Mouse (Mus musculus) lung, embryonic 15.5 days (tissue): ENCODE measurements around the gene Pam. TPM values are rescaled to one million over a fixed set of nuclear protein-coding genes. Genes with fewer than 3 reads are reported as not detected.

Experiments
- ATAC-seq: fragments of 200-750 bp; cut with Nextera tagmentation; 2 replicates; pipeline ENCODE4 v1.8.0; 2017; ENCODE audit warnings: moderate number of reproducible peaks, borderline replicate concordance; ENCODE audit not compliant: low FRiP score, low TSS enrichment; ENCODE audit errors: extremely low read depth
- H3K27ac ChIP-seq: fragments of 300-500 bp; sonication (generic); 2 replicates; pipeline ENCODE4 v1.5.1; 2015; ENCODE audit warnings: moderate library complexity, mild to moderate bottlenecking, inconsistent platforms
- H3K27me3 ChIP-seq: fragments of 300-500 bp; sonication (generic); 2 replicates; pipeline ENCODE4 v1.6.1; 2015; ENCODE audit warnings: inconsistent platforms
- H3K36me3 ChIP-seq: fragments of 300-500 bp; sonication (generic); 2 replicates; pipeline ENCODE4 v1.6.1; 2015; ENCODE audit warnings: inconsistent platforms
- H3K4me1 ChIP-seq: fragments of 300-500 bp; sonication (generic); 2 replicates; pipeline ENCODE4 v1.6.1; 2015; ENCODE audit warnings: inconsistent platforms
- H3K4me2 ChIP-seq: fragments of 300-500 bp; sonication (generic); 2 replicates; pipeline ENCODE4 v1.6.1; 2015; ENCODE audit warnings: inconsistent platforms, mild to moderate bottlenecking, moderate library complexity
- H3K4me3 ChIP-seq: fragments of 300-500 bp; sonication (generic); 2 replicates; pipeline ENCODE4 v1.5.1; 2015; ENCODE audit warnings: mild to moderate bottlenecking, inconsistent platforms
- H3K9ac ChIP-seq: fragments of 300-500 bp; sonication (generic); 2 replicates; pipeline ENCODE4 v1.6.1; 2015; ENCODE audit warnings: inconsistent platforms
- H3K9me3 ChIP-seq: fragments of 300-500 bp; sonication (generic); 2 replicates; pipeline ENCODE4 v1.6.1; 2016; ENCODE audit warnings: inconsistent platforms
- WGBS: fragments of 180-500 bp; shearing (Covaris S2); methylation state at CpG from one replicate; pipeline ENCODE4 v1.1.7; 2015; 5-methylcytosine and 5-hydroxymethylcytosine counted together
- polyA plus RNA-seq: library from polyadenylated mRNA; unstranded; fragments of >200 nt; fragmentation: Nextera tagmentation; extraction: Ambion mirVana; gene quantifications from 2 replicates; pipeline ENCODE4 v1.2.1, GENCODE M21; 2015

Gene Pam
- polyA plus RNA-seq, 1 experiment from 2014 or later, result 52.7 TPM

DNA sequence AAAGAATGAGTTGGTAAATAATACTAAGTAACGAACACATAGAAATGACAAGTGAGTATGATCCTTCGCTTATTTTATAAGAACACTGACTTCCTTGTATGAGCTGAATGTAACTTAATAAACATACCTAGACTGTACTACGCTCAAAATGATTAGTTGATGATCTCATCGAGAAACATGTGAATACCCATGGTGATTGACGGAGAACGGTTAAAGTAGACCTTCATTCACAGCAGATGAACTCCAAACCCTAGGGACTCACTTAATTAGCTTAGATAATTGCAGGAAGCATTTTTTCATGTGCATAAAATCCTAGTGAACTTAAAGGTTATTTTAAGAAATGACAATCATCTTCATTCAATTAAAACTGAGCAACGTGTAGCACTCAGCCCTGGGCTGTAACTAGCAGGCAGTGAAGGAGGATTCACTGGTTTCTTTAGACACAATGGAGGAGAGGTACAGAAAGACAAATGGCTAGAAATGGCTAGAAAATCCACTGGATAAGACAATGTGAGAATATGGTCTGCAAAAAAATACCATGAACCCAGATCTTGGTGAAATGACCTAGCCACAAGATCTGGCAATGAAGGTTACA, 194.8 kb downstream of the Pam start:
- H3K4me1 ChIP-seq, result no peaks in the 10 kb centered on the region
- no peak overlapping the region for H3K27ac ChIP-seq
- H3K4me3 ChIP-seq, result no peak overlapping the region
- H3K36me3 ChIP-seq, result no peaks in the 10 kb centered on the region
- H3K9me3 ChIP-seq, result no peaks in the 10 kb centered on the region
- H3K27me3 ChIP-seq, result no peaks in the 10 kb centered on the region
- H3K9ac ChIP-seq, result no peak overlapping the region
- H3K4me2 ChIP-seq, result no peak overlapping the region
- no peak for ATAC-seq
- WGBS, result 80% methylated on average over 7 of the region's 7 CpGs

DNA sequence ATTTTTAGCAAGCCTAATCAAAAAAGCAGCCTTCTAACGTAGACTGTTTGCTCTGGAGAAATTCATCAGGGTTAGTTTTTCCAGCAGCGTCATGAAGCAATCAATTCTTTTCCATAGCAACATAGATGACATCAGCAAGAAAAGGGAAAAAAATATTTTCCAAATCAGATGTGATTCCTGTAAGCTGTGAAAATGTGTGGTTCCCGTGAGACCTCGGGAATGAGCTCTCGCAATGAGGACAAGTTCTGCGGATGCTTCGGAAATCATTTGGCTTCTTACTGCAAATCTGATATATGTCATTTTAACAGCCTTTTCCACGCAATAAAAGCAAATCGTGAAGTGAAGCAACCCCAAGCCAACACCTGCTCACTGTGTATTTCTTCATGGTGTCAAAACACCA, 207.9 kb downstream of the Pam start:
- Histone ChIP-seq H3K9me3 (no peaks in the 10 kb centered on the region), H3K4me3 (no peak overlapping the region), H3K9ac (no peak overlapping the region), H3K27me3 (no peaks in the 10 kb centered on the region), H3K27ac (no peak overlapping the region), H3K4me2 (no peak overlapping the region), H3K4me1 (no peaks in the 10 kb centered on the region), H3K36me3 (no peaks in the 10 kb centered on the region)
- ATAC-seq, result no peak
- 81% methylated on average over 9 of the region's 9 CpGs for WGBS

DNA sequence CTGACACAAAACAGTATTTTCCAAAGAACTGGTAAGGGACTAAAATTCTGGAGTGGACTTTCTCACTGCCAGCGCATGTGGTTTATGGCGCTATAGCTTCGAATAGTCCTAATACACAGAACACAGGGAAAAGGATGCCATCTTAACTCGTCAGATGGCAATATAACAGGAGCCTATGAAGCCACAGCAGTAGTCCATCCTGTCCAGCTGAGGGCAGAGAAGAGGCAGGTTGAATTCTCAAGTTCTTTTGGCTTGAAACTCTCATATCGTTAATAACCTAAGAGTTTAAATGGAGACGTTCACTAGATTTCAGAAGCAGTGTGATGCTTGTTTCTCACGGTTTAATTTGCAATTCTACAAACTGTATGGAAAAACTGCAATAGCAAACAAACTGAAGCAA, 211.9 kb downstream of the Pam start:
- H3K4me1 ChIP-seq, result no peaks in the 10 kb centered on the region
- no peak overlapping the region for H3K27ac ChIP-seq
- WGBS, result 80% methylated on average over 7 of the region's 7 CpGs
- H3K27me3 ChIP-seq, result no peaks in the 10 kb centered on the region
- no peaks in the 10 kb centered on the region for H3K36me3 ChIP-seq
- no peak overlapping the region for H3K4me3 ChIP-seq
- ATAC-seq, result no peak
- no peak overlapping the region for H3K9ac ChIP-seq
- no peaks in the 10 kb centered on the region for H3K9me3 ChIP-seq
- H3K4me2 ChIP-seq, result no peak overlapping the region

DNA sequence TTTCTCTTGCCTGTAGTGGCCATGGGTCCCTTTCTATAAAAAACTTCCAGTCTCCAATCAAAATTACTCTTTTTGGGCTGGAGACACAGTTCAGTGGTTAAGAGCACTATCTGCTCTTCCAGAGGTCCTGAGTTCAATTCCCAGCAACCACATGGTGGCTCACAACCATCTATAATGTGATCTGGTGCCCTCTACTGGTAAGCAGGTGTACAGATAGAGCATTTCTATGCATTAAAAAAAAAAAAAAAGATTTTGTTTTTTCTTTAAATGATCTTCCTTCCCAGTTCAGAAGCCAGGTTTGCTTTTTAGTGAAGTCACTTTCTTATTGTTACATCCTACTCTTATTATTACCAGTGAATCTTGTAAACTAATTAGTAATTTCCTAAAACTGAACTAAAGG, 218.4 kb downstream of the Pam start:
- Histone ChIP-seq H3K27ac (no peak overlapping the region), H3K4me1 (no peaks in the 10 kb centered on the region), H3K27me3 (no peaks in the 10 kb centered on the region), H3K4me3 (no peak overlapping the region), H3K36me3 (no peaks in the 10 kb centered on the region), H3K4me2 (no peak overlapping the region), H3K9ac (no peak overlapping the region), H3K9me3 (no peaks in the 10 kb centered on the region)
- no peak for ATAC-seq

DNA sequence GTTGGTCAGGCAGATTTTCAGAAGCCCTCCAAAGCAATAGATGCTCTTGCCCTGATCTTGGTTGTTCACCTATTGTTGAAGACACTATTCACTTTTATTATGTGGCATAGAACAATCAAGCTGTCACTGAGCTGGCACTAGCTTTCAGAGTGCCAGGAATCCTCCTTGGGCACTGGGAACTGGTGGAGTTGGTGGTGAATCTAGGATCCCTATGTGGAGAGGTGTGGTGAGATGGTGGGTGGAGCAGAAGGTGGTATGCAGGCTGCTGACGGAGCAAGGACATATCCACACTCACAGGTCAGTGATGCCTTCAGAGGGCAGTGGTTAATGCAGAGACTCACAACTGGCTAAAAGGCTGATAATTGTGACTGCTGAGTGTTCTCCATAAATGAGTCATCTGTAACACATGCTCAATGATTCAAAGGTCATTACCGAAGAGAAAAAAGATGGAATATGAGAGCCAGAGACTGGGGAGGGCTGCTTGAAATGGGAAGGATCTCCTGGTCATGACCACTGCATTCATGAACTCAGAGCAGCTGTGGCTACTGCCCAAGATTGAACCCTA, 221.9 kb downstream of the Pam start:
- Histone ChIP-seq H3K9me3 (no peaks in the 10 kb centered on the region), H3K4me3 (no peak overlapping the region), H3K36me3 (no peaks in the 10 kb centered on the region), H3K4me2 (no peak overlapping the region), H3K9ac (no peak overlapping the region), H3K27ac (no peak overlapping the region), H3K4me1 (no peaks in the 10 kb centered on the region), H3K27me3 (no peaks in the 10 kb centered on the region)
- no peak for ATAC-seq
- WGBS, result 85% methylated on average over 2 of the region's 2 CpGs

DNA sequence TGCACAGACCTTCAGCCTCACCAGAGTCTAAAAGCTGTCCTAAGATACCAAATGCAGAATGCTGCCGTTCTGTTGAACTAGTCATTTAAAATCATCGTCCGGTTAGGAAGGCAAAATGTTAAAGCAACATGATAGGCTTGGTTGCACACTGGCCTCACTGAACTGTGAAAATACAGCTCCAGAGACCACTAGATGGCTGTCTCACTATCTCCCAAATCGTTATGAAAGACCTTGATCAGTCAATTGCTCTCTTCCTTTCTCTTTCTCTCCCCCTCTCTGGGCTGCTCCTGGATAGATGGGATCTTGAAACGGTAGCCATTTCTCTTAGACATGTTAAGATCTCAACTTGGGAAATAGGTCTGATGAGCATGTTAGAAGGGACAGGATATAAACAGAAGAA, 223.0 kb downstream of the Pam start:
- no peak overlapping the region for H3K4me2 ChIP-seq
- H3K4me3 ChIP-seq, result no peak overlapping the region
- ATAC-seq, result no peak
- H3K4me1 ChIP-seq, result no peaks in the 10 kb centered on the region
- no peaks in the 10 kb centered on the region for H3K9me3 ChIP-seq
- no peak overlapping the region for H3K9ac ChIP-seq
- WGBS, result 41% methylated on average over 5 of the region's 5 CpGs
- H3K27me3 ChIP-seq, result no peaks in the 10 kb centered on the region
- no peak overlapping the region for H3K27ac ChIP-seq
- H3K36me3 ChIP-seq, result no peaks in the 10 kb centered on the region

DNA sequence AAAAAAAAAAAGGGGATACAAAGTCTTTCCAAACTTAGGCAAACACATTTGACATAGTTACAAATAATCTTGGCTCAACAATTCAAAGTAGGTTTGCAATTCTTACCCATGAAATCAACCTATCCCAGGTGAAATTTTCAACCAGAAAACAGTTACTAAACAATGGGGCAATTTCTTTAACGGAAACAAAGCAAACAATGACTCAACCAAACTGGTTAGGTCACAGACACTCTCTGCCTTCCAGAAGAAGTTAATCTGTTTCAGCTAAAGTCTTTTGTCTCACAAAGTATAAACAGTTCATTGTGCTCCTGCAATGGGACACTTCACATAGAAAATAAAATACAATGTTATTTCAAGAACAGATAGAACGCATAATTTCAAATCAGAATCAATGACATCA, 223.4 kb downstream of the Pam start:
- no peak overlapping the region for H3K4me3 ChIP-seq
- H3K4me1 ChIP-seq, result no peaks in the 10 kb centered on the region
- H3K4me2 ChIP-seq, result no peak overlapping the region
- no peaks in the 10 kb centered on the region for H3K36me3 ChIP-seq
- no peak overlapping the region for H3K9ac ChIP-seq
- H3K9me3 ChIP-seq, result no peaks in the 10 kb centered on the region
- no peaks in the 10 kb centered on the region for H3K27me3 ChIP-seq
- no peak overlapping the region for H3K27ac ChIP-seq
- ATAC-seq, result no peak
- 56% methylated on average over 2 of the region's 2 CpGs for WGBS

DNA sequence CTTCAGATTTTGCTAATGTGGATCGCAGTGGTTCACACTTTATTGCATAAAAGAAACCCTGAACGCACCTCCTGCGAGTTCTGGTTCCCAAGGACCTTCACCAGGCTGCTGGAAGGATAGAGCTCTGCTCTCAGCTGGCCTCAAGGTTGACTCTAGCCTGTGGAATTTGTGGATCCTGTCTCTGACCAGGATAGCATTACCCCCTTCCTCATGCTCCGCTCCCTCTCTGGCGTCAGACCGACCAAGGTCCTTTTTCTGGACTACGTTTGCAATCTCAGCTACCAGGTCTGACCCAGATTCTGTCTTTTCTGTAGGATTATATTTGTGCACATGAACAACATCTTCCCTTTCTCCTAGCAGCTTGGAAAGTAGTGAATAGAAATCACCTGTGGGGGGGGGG, 231.3 kb downstream of the Pam start:
- WGBS, result 89% methylated on average over 7 of the region's 7 CpGs
- H3K27ac ChIP-seq, result no peak overlapping the region
- ATAC-seq, result no peak
- no peak overlapping the region for H3K4me3 ChIP-seq
- H3K4me2 ChIP-seq, result no peak overlapping the region
- no peak overlapping the region for H3K9ac ChIP-seq
- no peaks in the 10 kb centered on the region for H3K36me3 ChIP-seq
- H3K9me3 ChIP-seq, result no peaks in the 10 kb centered on the region
- no peaks in the 10 kb centered on the region for H3K4me1 ChIP-seq
- no peaks in the 10 kb centered on the region for H3K27me3 ChIP-seq

DNA sequence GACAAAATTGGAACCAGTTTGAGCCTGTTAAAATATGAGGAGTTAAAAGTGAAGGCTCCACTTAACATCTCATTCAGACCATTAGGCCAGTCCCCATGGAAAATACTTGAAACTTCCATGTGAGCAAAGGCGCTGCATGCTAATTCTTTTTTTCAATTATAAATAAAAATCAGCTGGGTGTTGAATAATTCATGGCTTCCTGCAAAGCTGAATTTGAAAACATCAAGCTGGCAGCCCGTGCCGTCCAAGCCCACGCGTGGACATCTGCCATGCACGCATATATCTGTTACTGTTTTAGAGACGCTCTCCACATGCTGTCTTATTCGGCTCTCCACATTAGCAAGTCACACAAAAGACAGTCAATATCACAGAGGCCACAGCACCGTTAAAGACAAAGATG, 232.3 kb downstream of the Pam start:
- H3K9ac ChIP-seq, result no peak overlapping the region
- no peaks in the 10 kb centered on the region for H3K9me3 ChIP-seq
- no peaks in the 10 kb centered on the region for H3K27me3 ChIP-seq
- ATAC-seq, result no peak
- no peaks in the 10 kb centered on the region for H3K4me1 ChIP-seq
- H3K4me2 ChIP-seq, result no peak overlapping the region
- no peaks in the 10 kb centered on the region for H3K36me3 ChIP-seq
- 61% methylated on average over 9 of the region's 9 CpGs for WGBS
- no peak overlapping the region for H3K27ac ChIP-seq
- no peak overlapping the region for H3K4me3 ChIP-seq

DNA sequence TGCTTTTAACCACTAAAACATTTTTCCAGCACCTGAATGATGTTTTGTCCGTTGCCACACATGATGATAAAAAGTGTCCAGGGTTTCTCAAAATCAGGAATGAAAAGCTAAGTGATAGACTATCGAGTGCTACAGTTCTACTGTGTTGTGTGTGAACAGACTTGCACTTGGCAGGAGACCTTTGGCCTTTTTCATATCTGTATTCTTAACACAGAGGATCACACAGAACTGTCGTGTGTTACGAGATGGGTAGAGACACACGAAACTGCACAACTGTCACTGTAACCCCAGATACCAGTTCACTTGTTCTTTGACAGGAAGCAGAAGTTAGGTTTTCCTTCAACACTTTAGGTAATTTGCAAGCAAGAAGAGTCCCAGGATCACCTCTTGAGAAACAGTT, 232.7 kb downstream of the Pam start:
- no peak for ATAC-seq
- H3K36me3 ChIP-seq, result no peaks in the 10 kb centered on the region
- no peaks in the 10 kb centered on the region for H3K4me1 ChIP-seq
- no peaks in the 10 kb centered on the region for H3K27me3 ChIP-seq
- H3K27ac ChIP-seq, result 0 out of 2 replicates have a peak overlapping the region, but pooled peaks have one; percentile 38
- no peak overlapping the region for H3K4me2 ChIP-seq
- no peaks in the 10 kb centered on the region for H3K9me3 ChIP-seq
- H3K9ac ChIP-seq, result no peak overlapping the region
- H3K4me3 ChIP-seq, result no peak overlapping the region
- whole genome bisulfite sequencing, result 66% methylated on average over 5 of the region's 5 CpGs

DNA sequence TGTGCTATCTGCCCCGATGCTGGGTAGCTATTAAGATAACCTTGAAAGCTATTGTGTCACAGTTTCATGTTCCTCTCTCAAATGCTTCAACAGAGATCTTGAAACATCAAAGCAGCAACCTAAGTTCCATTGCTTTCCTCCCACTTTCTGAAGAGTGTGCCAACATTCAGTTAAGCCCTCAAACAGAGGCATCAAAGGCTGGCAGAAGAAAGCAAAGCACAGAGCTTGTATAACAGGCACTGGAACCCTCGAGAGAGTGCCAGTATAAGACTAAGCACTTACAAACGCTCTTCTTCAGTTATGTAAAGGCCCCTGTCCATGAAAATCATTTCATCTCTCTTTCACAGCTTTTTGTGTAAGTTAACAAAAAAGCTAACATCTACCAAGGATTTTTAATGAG, 241.2 kb downstream of the Pam start:
- no peak overlapping the region for H3K27ac ChIP-seq
- WGBS, result 56% methylated on average over 3 of the region's 3 CpGs
- no peaks in the 10 kb centered on the region for H3K36me3 ChIP-seq
- H3K27me3 ChIP-seq, result no peaks in the 10 kb centered on the region
- H3K4me1 ChIP-seq, result no peaks in the 10 kb centered on the region
- ATAC-seq, result no peak
- no peak overlapping the region for H3K4me3 ChIP-seq
- H3K4me2 ChIP-seq, result no peak overlapping the region
- no peak overlapping the region for H3K9ac ChIP-seq
- H3K9me3 ChIP-seq, result no peaks in the 10 kb centered on the region

DNA sequence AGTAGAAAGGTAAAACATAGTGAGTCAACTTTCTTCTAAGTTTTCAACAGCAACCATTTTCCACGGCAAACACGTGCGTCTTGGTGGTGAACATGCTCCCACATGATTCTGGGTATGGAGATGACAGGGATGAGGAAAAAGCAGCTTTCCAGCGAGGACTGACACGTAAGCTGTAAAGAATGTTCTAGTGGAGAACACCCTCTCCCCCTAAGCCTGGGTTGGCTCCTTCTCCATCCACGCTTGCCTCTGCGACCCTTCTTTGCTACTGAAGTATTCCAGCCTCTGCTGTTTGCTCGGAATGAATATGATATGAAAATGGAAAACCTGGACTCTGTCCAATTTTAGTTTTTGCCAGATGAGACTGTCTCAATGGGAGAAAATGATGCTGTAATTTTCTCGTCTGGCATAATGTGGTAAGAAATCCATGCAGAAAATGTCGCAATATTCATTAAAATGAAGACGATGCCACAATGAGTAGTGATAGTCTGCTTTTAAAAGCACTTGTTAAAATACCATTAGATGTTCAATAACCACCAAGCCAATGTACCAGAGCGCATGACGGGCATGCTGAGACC, 243.8 kb downstream of the Pam start:
- Histone ChIP-seq H3K27me3 (no peaks in the 10 kb centered on the region), H3K4me3 (no peak overlapping the region), H3K27ac (no peak overlapping the region), H3K36me3 (no peaks in the 10 kb centered on the region), H3K4me1 (no peaks in the 10 kb centered on the region), H3K9me3 (no peaks in the 10 kb centered on the region), H3K4me2 (no peak overlapping the region), H3K9ac (no peak overlapping the region)
- 72% methylated on average over 13 of the region's 13 CpGs for WGBS
- no peak for ATAC-seq
